9 mouse cellular contexts compared by ENCODE assay signal in the genomic region with DNA sequence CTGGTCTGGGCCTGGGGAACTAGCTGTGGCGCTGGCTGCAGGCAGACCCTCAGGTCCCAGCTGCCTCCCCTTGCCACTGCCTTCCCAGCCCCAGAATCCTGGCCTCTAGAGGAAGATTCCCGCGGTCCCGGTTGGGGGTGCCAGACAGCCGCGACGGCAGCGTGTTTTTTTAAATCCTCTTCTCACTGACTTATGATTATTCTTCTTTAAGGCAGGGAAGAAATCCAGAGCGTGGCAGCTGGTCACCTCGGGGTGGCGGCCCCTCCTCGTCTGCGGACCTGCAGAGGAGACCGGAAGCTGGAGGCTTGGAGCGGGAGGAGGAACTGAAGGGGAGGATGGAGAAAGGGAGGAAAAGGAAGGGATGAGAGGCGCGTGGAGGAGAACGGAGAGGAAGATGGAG. TPM values are rescaled to one million over a fixed set of nuclear protein-coding genes. Genes with fewer than 3 reads are reported as not detected.
DNase-seq lines count a peak whose midpoint lies in the region; ATAC-seq and TF ChIP-seq lines count a peak whose summit lies in the region.
"Had no signal": no experiment of that assay in that cellular context is flagged by ENCODE, and none has a peak within 500 bp of the region (broad histone marks: within the 10 kb centered on the region; RNA-seq: fewer than 3 reads in every experiment).

No protein-coding gene starts in this region.

- intact Hi-C loops in heart, postnatal 25 days (cut with DNase I), result loop anchor here (2.0 kb wide), 2 partner anchors 177 to 181 kb away; no protein-coding TSS in a partner anchor

- H3K9me3 ChIP-seq in forebrain, embryonic 16.5 days (ENCODE audit: control insufficient read depth, low read length), result no peaks in the 10 kb centered on the region
- H3K9me3 ChIP-seq in liver, postnatal 0 days (ENCODE audit: low read length), result no peaks in the 10 kb centered on the region

- peak; percentile 72 for ATAC-seq in forebrain, embryonic 16.5 days
- ATAC-seq in liver, postnatal 0 days, result no peak
- no peak for ATAC-seq in activated CD4-positive, CD25-positive, alpha-beta regulatory T cell, adult 4 months

- no peaks in the 10 kb centered on the region for H3K27me3 ChIP-seq in forebrain, embryonic 16.5 days (replicated peaks; ENCODE audit: control insufficient read depth, insufficient read depth, low read length)
- no peaks in the 10 kb centered on the region for H3K27me3 ChIP-seq in liver, postnatal 0 days (ENCODE audit: insufficient read depth, low read length)

- peak overlapping the region; percentile 55 for H3K9ac ChIP-seq in forebrain, embryonic 16.5 days (replicated peaks; ENCODE audit: low read depth, low read length)
- 0 out of 2 replicates have a peak overlapping the region, but pooled peaks have one; percentile 2 for H3K9ac ChIP-seq in liver, postnatal 0 days (replicated peaks)

- TF ChIP-seq EP300 in liver, postnatal 0 days (IDR thresholded peaks at IDR 0.05; ENCODE audit: low read depth), result no peak

- peaks cover 22% of the 10 kb centered on the region for H3K4me1 ChIP-seq in forebrain, embryonic 16.5 days (replicated peaks; ENCODE audit: control insufficient read depth, insufficient read depth, low read length)
- H3K4me1 ChIP-seq in liver, postnatal 0 days (ENCODE audit: insufficient read depth), result peaks cover 3% of the 10 kb centered on the region; the same call in 1 of the 2 replicates

- TF ChIP-seq CTCF in liver, postnatal 0 days (IDR thresholded peaks at IDR 0.05; ENCODE audit: low read depth), result peak; percentile 48

- peak; percentile 38 for DNase-seq in urinary bladder, postnatal 25 days (ENCODE audit: low spot score)
- DNase-seq in urinary bladder, adult 2 months (ENCODE audit: low spot score), result no peak
- peak; percentile 58 for DNase-seq in heart, postnatal 25 days (ENCODE audit: low spot score)
- peak; percentile 84 to 90 for DNase-seq in kidney, postnatal 4 days
- DNase-seq in liver, postnatal 0 days, result peak; percentile 25
- DNase-seq in ovary, adult 18-20 months (ENCODE audit: low spot score), result peak; percentile 81

- peak overlapping the region; percentile 55 for H3K4me2 ChIP-seq in forebrain, embryonic 16.5 days (ENCODE audit: low read length)
- no peak overlapping the region for H3K4me2 ChIP-seq in liver, postnatal 0 days (ENCODE audit: low read depth, low read length)

- H3K4me3 ChIP-seq in forebrain, embryonic 16.5 days (replicated peaks; ENCODE audit: low read length), result peak overlapping the region; percentile 29
- H3K4me3 ChIP-seq in liver, postnatal 0 days (ENCODE audit: low read depth, low read length), result no peak overlapping the region
- H3K4me3 ChIP-seq: erythroblast, embryonic 14.5 days had no signal

- H3K36me3 ChIP-seq in forebrain, embryonic 16.5 days (ENCODE audit: control insufficient read depth, insufficient read depth), result no peaks in the 10 kb centered on the region
- H3K36me3 ChIP-seq in liver, postnatal 0 days (replicated peaks; ENCODE audit: insufficient read depth, low read length), result no peaks in the 10 kb centered on the region

- peak overlapping the region; percentile 93 for H3K27ac ChIP-seq in forebrain, embryonic 16.5 days (ENCODE audit: low read length)
- no peak overlapping the region for H3K27ac ChIP-seq in liver, postnatal 0 days (ENCODE audit: low read depth)

- WGBS in forebrain, embryonic 16.5 days, result under 1% methylated on average over 18 of the region's 18 CpGs
- 14% methylated on average over 18 of the region's 18 CpGs for WGBS in liver, postnatal 0 days (ENCODE audit: insufficient replicate concordance)

RNA-seq across cellular contexts. Expression of gene Cstad, which starts 18.7 kb away (rescaled TPM):
- 5.8 and 6.3 TPM in 2 replicates for polyA plus RNA-seq in urinary bladder, adult 2 months (2012; rRNA removed)
- polyA plus RNA-seq in forebrain, embryonic 16.5 days (2015; fragmentation: Nextera tagmentation; extraction: Ambion mirVana), result 0.89 and 0.93 TPM in 2 replicates
- 1 to 10 TPM; 1.2 TPM for total RNA-seq in heart, postnatal 25 days (2021)
- 0.22 TPM in 2 replicates for polyA plus RNA-seq in liver, postnatal 0 days (2015; fragmentation: Nextera tagmentation; extraction: Ambion mirVana)
- polyA plus RNA-seq in activated CD4-positive, CD25-positive, alpha-beta regulatory T cell, adult 4 months (2017; shearing (Covaris generic)), result 1 to 10 TPM; 1.2 to 2.0 TPM
- polyA plus RNA-seq: erythroblast, embryonic 14.5 days had no signal
